Mouse (Mus musculus): ENCODE results near the gene Tmco3. TPM values are rescaled to one million over a fixed set of nuclear protein-coding genes. Genes with fewer than 3 reads are reported as not detected.

Gene Tmco3
- polyA plus RNA-seq, 1 experiment from 2014 or later: 31.2 TPM

GRCm38 (mm10) chr8:13263376-13263775, 24.6 kb upstream of the Tmco3 start:
- H3K4me3 ChIP-seq (ENCODE audit: low read depth, low read length): no peak overlapping the region
- DNase-seq (ENCODE audit: low spot score, missing footprints) (no peak), ATAC-seq (ENCODE audit: low FRiP score) (no peak)
- no peaks in the 10 kb centered on the region; the same call in 1 of the 2 replicates for H3K36me3 ChIP-seq (ENCODE audit: control insufficient read depth, insufficient read depth, low read length)
- H3K27me3 ChIP-seq (ENCODE audit: control insufficient read depth, insufficient read depth, low read length): no peaks in the 10 kb centered on the region
- no peak overlapping the region for H3K27ac ChIP-seq (ENCODE audit: low read depth, low read length)
- no peaks in the 10 kb centered on the region for H3K9me3 ChIP-seq (ENCODE audit: control insufficient read depth, low read length)
- no peak overlapping the region for H3K9ac ChIP-seq (ENCODE audit: low read length)
- WGBS: 75% methylated on average over 3 of the region's 3 CpGs
- no peaks in the 10 kb centered on the region for H3K4me1 ChIP-seq (ENCODE audit: control insufficient read depth, insufficient read depth, low read length)
- H3K4me2 ChIP-seq: no peak overlapping the region

GRCm38 (mm10) chr8:13267566-13267965, 20.4 kb upstream of the Tmco3 start:
- no peak for DNase-seq (ENCODE audit: low spot score, missing footprints)
- Histone ChIP-seq H3K27me3 (ENCODE audit: control insufficient read depth, insufficient read depth, low read length) (no peaks in the 10 kb centered on the region), H3K27ac (ENCODE audit: low read depth, low read length) (no peak overlapping the region), H3K4me3 (ENCODE audit: low read depth, low read length) (no peak overlapping the region), H3K36me3 (ENCODE audit: control insufficient read depth, insufficient read depth, low read length) (0 out of 2 replicates have a peak, but pooled peaks cover 2% of the 10 kb centered on the region), H3K4me2 (no peak overlapping the region), H3K4me1 (ENCODE audit: control insufficient read depth, insufficient read depth, low read length) (no peaks in the 10 kb centered on the region), H3K9me3 (ENCODE audit: control insufficient read depth, low read length) (no peaks in the 10 kb centered on the region), H3K9ac (ENCODE audit: low read length) (no peak overlapping the region)
- WGBS: 94% methylated on average over 2 of the region's 2 CpGs
- no peak for ATAC-seq (ENCODE audit: low FRiP score)

- Histone ChIP-seq H3K9ac (ENCODE audit: low read length) (no peak overlapping the region), H3K27me3 (ENCODE audit: control insufficient read depth, insufficient read depth, low read length) (no peaks in the 10 kb centered on the region), H3K9me3 (ENCODE audit: control insufficient read depth, low read length) (no peaks in the 10 kb centered on the region), H3K4me2 (no peak overlapping the region), H3K36me3 (ENCODE audit: control insufficient read depth, insufficient read depth, low read length) (0 out of 2 replicates have a peak, but pooled peaks cover 2% of the 10 kb centered on the region), H3K4me3 (ENCODE audit: low read depth, low read length) (no peak overlapping the region), H3K27ac (ENCODE audit: low read depth, low read length) (no peak overlapping the region), H3K4me1 (ENCODE audit: control insufficient read depth, insufficient read depth, low read length) (no peaks in the 10 kb centered on the region)
- DNase-seq (ENCODE audit: low spot score, missing footprints): no peak
- no peak for ATAC-seq (ENCODE audit: low FRiP score)
- 89% methylated on average over 5 of the region's 5 CpGs for WGBS
Observed at GRCm38 (mm10) chr8:13272834-13273233, 15.2 kb upstream of the Tmco3 start.

- Histone ChIP-seq H3K36me3 (ENCODE audit: control insufficient read depth, insufficient read depth, low read length) (no peaks in the 10 kb centered on the region), H3K4me3 (ENCODE audit: low read depth, low read length) (no peak overlapping the region), H3K27me3 (ENCODE audit: control insufficient read depth, insufficient read depth, low read length) (no peaks in the 10 kb centered on the region), H3K9ac (ENCODE audit: low read length) (no peak overlapping the region), H3K27ac (ENCODE audit: low read depth, low read length) (no peak overlapping the region), H3K4me1 (ENCODE audit: control insufficient read depth, insufficient read depth, low read length) (no peaks in the 10 kb centered on the region), H3K9me3 (ENCODE audit: control insufficient read depth, low read length) (no peaks in the 10 kb centered on the region), H3K4me2 (no peak overlapping the region)
- WGBS: 93% methylated on average over 5 of the region's 5 CpGs
- DNase-seq (ENCODE audit: low spot score, missing footprints) (no peak), ATAC-seq (ENCODE audit: low FRiP score) (no peak)
Observed at GRCm38 (mm10) chr8:13276941-13277447, 11.0 kb upstream of the Tmco3 start.

- Histone ChIP-seq H3K27ac (ENCODE audit: low read depth, low read length) (no peak overlapping the region), H3K9me3 (ENCODE audit: control insufficient read depth, low read length) (no peaks in the 10 kb centered on the region), H3K4me1 (ENCODE audit: control insufficient read depth, insufficient read depth, low read length) (peaks cover 7% of the 10 kb centered on the region), H3K4me3 (ENCODE audit: low read depth, low read length) (no peak overlapping the region), H3K9ac (ENCODE audit: low read length) (no peak overlapping the region), H3K27me3 (ENCODE audit: control insufficient read depth, insufficient read depth, low read length) (no peaks in the 10 kb centered on the region), H3K4me2 (no peak overlapping the region), H3K36me3 (ENCODE audit: control insufficient read depth, insufficient read depth, low read length) (no peaks in the 10 kb centered on the region)
- DNase-seq (ENCODE audit: low spot score, missing footprints): no peak
- WGBS: 94% methylated on average over 1 of the region's 1 CpGs
- no peak for ATAC-seq (ENCODE audit: low FRiP score)
Observed at GRCm38 (mm10) chr8:13283200-13283599, 4.8 kb upstream of the Tmco3 start.

GRCm38 (mm10) chr8:13287304-13287691, 692 bp upstream of the Tmco3 start:
- H3K4me1 ChIP-seq (ENCODE audit: control insufficient read depth, insufficient read depth, low read length): peaks cover 7% of the 10 kb centered on the region
- under 1% methylated on average over 34 of the region's 34 CpGs for WGBS
- peak; percentile 79 for ATAC-seq (ENCODE audit: low FRiP score)

GRCm38 (mm10) chr8:13288646-13289045, 656 bp downstream of the Tmco3 start:
- peak overlapping the region; percentile 78 for H3K9ac ChIP-seq (ENCODE audit: low read length)
- ATAC-seq (ENCODE audit: low FRiP score) (no peak), DNase-seq (ENCODE audit: low spot score, missing footprints) (no peak)
- peak overlapping the region; percentile 93 for H3K4me2 ChIP-seq
- H3K27ac ChIP-seq (ENCODE audit: low read depth, low read length): no peak overlapping the region
- WGBS: 6% methylated on average over 6 of the region's 6 CpGs
- H3K27me3 ChIP-seq (ENCODE audit: control insufficient read depth, insufficient read depth, low read length): no peaks in the 10 kb centered on the region
- peaks cover 7% of the 10 kb centered on the region for H3K4me1 ChIP-seq (ENCODE audit: control insufficient read depth, insufficient read depth, low read length)
- peak overlapping the region; percentile 70 for H3K4me3 ChIP-seq (ENCODE audit: low read depth, low read length)
- no peaks in the 10 kb centered on the region for H3K9me3 ChIP-seq (ENCODE audit: control insufficient read depth, low read length)
- H3K36me3 ChIP-seq (ENCODE audit: control insufficient read depth, insufficient read depth, low read length): 0 out of 2 replicates have a peak, but pooled peaks cover 3% of the 10 kb centered on the region

More at GRCm38 (mm10) chr8:13287304-13287691, 692 bp upstream of the Tmco3 start:
- Histone ChIP-seq H3K27me3 (ENCODE audit: control insufficient read depth, insufficient read depth, low read length) (no peaks in the 10 kb centered on the region), H3K4me3 (ENCODE audit: low read depth, low read length) (peak overlapping the region; percentile 70), H3K4me2 (peak overlapping the region; percentile 93), H3K9ac (ENCODE audit: low read length) (peak overlapping the region; percentile 78), H3K27ac (ENCODE audit: low read depth, low read length) (peak overlapping the region; percentile 65), H3K9me3 (ENCODE audit: control insufficient read depth, low read length) (no peaks in the 10 kb centered on the region), H3K36me3 (ENCODE audit: control insufficient read depth, insufficient read depth, low read length) (0 out of 2 replicates have a peak, but pooled peaks cover 3% of the 10 kb centered on the region)
- peak; percentile 97 for DNase-seq (ENCODE audit: low spot score, missing footprints)

GRCm38 (mm10) chr8:13292364-13292763, 4.4 kb downstream of the Tmco3 start:
- Histone ChIP-seq H3K9me3 (ENCODE audit: control insufficient read depth, low read length) (no peaks in the 10 kb centered on the region), H3K27me3 (ENCODE audit: control insufficient read depth, insufficient read depth, low read length) (no peaks in the 10 kb centered on the region), H3K27ac (ENCODE audit: low read depth, low read length) (no peak overlapping the region), H3K4me1 (ENCODE audit: control insufficient read depth, insufficient read depth, low read length) (no peaks in the 10 kb centered on the region), H3K36me3 (ENCODE audit: control insufficient read depth, insufficient read depth, low read length) (peaks cover 18% of the 10 kb centered on the region), H3K4me2 (no peak overlapping the region), H3K4me3 (ENCODE audit: low read depth, low read length) (no peak overlapping the region), H3K9ac (ENCODE audit: low read length) (no peak overlapping the region)
- ATAC-seq (ENCODE audit: low FRiP score) (no peak), DNase-seq (ENCODE audit: low spot score, missing footprints) (peak; percentile 98)
- WGBS: 21% methylated on average over 9 of the region's 9 CpGs

GRCm38 (mm10) chr8:13293677-13294470, 5.9 kb downstream of the Tmco3 start:
- WGBS: 94% methylated on average over 9 of the region's 9 CpGs

More at GRCm38 (mm10) chr8:13293677-13294470, 5.9 kb downstream of the Tmco3 start:
- Histone ChIP-seq H3K9ac (ENCODE audit: low read length) (no peak overlapping the region), H3K4me2 (no peak overlapping the region), H3K4me1 (ENCODE audit: control insufficient read depth, insufficient read depth, low read length) (no peaks in the 10 kb centered on the region), H3K27me3 (ENCODE audit: control insufficient read depth, insufficient read depth, low read length) (no peaks in the 10 kb centered on the region), H3K27ac (ENCODE audit: low read depth, low read length) (no peak overlapping the region), H3K9me3 (ENCODE audit: control insufficient read depth, low read length) (no peaks in the 10 kb centered on the region), H3K4me3 (ENCODE audit: low read depth, low read length) (no peak overlapping the region), H3K36me3 (ENCODE audit: control insufficient read depth, insufficient read depth, low read length) (peaks cover 19% of the 10 kb centered on the region)
- DNase-seq (ENCODE audit: low spot score, missing footprints) (no peak), ATAC-seq (ENCODE audit: low FRiP score) (no peak)

All from midbrain, embryonic 11.5 days (tissue).